In the genomic region with DNA sequence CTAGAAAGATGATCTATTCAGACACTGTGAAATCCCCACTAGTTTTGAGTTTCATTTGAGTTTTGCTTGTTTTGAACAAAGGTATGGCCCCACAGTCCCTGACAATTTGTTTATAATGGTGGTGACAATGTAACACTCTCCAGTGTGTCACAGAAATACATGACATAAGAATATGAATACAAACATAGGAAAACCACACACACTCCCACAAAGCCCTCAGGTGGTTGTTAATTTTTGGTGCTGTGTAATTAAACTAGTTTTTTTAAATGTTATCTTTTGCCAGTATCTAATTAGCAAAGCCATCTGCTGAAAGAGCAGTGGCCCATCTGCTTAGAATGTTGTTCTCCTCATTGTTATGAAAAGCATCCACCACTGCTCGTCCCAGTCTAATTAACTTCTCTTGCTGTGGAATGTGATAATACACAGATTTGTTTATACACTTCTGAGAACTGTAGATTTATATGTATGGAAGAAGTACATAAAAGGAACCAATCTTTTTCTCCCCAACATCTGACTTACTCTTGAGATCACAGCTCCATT, we compare ENCODE assay signal across 16 mouse cellular contexts.
A peak's percentile ranks its signal among the peaks of the same experiment; 100 is the strongest.
DNase-seq lines count a peak whose midpoint lies in the region; ATAC-seq and TF ChIP-seq lines count a peak whose summit lies in the region.
"Had no signal": no experiment of that assay in that cellular context is flagged by ENCODE, and none has a peak within 500 bp of the region (broad histone marks: within the 10 kb centered on the region; RNA-seq: fewer than 3 reads in every experiment).

No protein-coding gene starts in this region.

- 37% methylated on average over 1 of the region's 1 CpGs for WGBS in hindbrain, postnatal 0 days
- 70% methylated on average over 1 of the region's 1 CpGs for WGBS in hindbrain, embryonic 10.5 days
- 63% methylated on average over 1 of the region's 1 CpGs for WGBS in kidney, embryonic 14.5 days
- 56% methylated on average over 1 of the region's 1 CpGs for whole genome bisulfite sequencing in limb, embryonic 10.5 days

- peak; percentile 35; the same call in 1 of the 2 replicates for ATAC-seq in hindbrain, postnatal 0 days
- no peak for ATAC-seq in kidney, embryonic 14.5 days (ENCODE audit: low FRiP score, low TSS enrichment)

- H3K4me3 ChIP-seq in hindbrain, postnatal 0 days (ENCODE audit: low read length), result no peak overlapping the region
- no peak overlapping the region for H3K4me3 ChIP-seq in hindbrain, embryonic 10.5 days
- H3K4me3 ChIP-seq in kidney, embryonic 14.5 days (ENCODE audit: low read length), result no peak overlapping the region
- H3K4me3 ChIP-seq in limb, embryonic 10.5 days, result no peak overlapping the region
- H3K4me3 ChIP-seq: gastrocnemius, adult 2 months; liver, embryonic 15.5 days had no signal

- no peaks in the 10 kb centered on the region for H3K9me3 ChIP-seq in hindbrain, postnatal 0 days (ENCODE audit: low read length)
- H3K9me3 ChIP-seq in hindbrain, embryonic 10.5 days, result no peaks in the 10 kb centered on the region
- H3K9me3 ChIP-seq in kidney, embryonic 14.5 days (ENCODE audit: control insufficient read depth, low read length), result no peaks in the 10 kb centered on the region
- H3K9me3 ChIP-seq in limb, embryonic 10.5 days (replicated peaks), result no peaks in the 10 kb centered on the region
- H3K9me3 ChIP-seq: G1E; liver, embryonic 15.5 days had no signal

- H3K27me3 ChIP-seq in hindbrain, postnatal 0 days (ENCODE audit: insufficient read depth, low read length), result no peaks in the 10 kb centered on the region
- no peaks in the 10 kb centered on the region for H3K27me3 ChIP-seq in hindbrain, embryonic 10.5 days (ENCODE audit: insufficient read depth, poor library complexity, severe bottlenecking)
- H3K27me3 ChIP-seq in kidney, embryonic 14.5 days (ENCODE audit: control insufficient read depth, insufficient read depth, low read length), result no peaks in the 10 kb centered on the region
- H3K27me3 ChIP-seq in limb, embryonic 10.5 days (ENCODE audit: low read depth, poor library complexity, severe bottlenecking), result no peaks in the 10 kb centered on the region
- H3K27me3 ChIP-seq: liver, embryonic 15.5 days had no signal

- H3K4me2 ChIP-seq in hindbrain, postnatal 0 days (ENCODE audit: low read depth, low read length), result no peak overlapping the region
- H3K4me2 ChIP-seq in kidney, embryonic 14.5 days (replicated peaks; ENCODE audit: low read depth, low read length), result no peak overlapping the region
- H3K4me2 ChIP-seq: liver, embryonic 15.5 days had no signal

- H3K4me1 ChIP-seq in hindbrain, postnatal 0 days (ENCODE audit: insufficient read depth, low read length), result no peaks in the 10 kb centered on the region
- H3K4me1 ChIP-seq in hindbrain, embryonic 10.5 days (replicated peaks), result no peaks in the 10 kb centered on the region
- H3K4me1 ChIP-seq in kidney, embryonic 14.5 days (ENCODE audit: control insufficient read depth, insufficient read depth, low read length), result no peaks in the 10 kb centered on the region
- H3K4me1 ChIP-seq in limb, embryonic 10.5 days, result peaks cover 10% of the 10 kb centered on the region; the same call in 1 of the 2 replicates
- H3K4me1 ChIP-seq: liver, embryonic 15.5 days had no signal

- no peaks in the 10 kb centered on the region for H3K36me3 ChIP-seq in hindbrain, postnatal 0 days (ENCODE audit: insufficient read depth, low read length)
- H3K36me3 ChIP-seq in hindbrain, embryonic 10.5 days, result no peaks in the 10 kb centered on the region
- no peaks in the 10 kb centered on the region for H3K36me3 ChIP-seq in kidney, embryonic 14.5 days (ENCODE audit: control insufficient read depth, insufficient read depth, low read length)
- H3K36me3 ChIP-seq in limb, embryonic 10.5 days, result no peaks in the 10 kb centered on the region
- H3K36me3 ChIP-seq: G1E; liver, embryonic 15.5 days had no signal

- no peak overlapping the region for H3K27ac ChIP-seq in hindbrain, postnatal 0 days
- H3K27ac ChIP-seq in hindbrain, embryonic 10.5 days, result no peak overlapping the region
- H3K27ac ChIP-seq in kidney, embryonic 14.5 days (ENCODE audit: low read depth, low read length), result no peak overlapping the region
- no peak overlapping the region for H3K27ac ChIP-seq in limb, embryonic 10.5 days
- H3K27ac ChIP-seq: liver, embryonic 15.5 days had no signal

- H3K9ac ChIP-seq in hindbrain, postnatal 0 days (replicated peaks; ENCODE audit: low read length), result no peak overlapping the region
- no peak overlapping the region for H3K9ac ChIP-seq in kidney, embryonic 14.5 days (ENCODE audit: low read depth, low read length)
- H3K9ac ChIP-seq: liver, embryonic 15.5 days had no signal

- DNase-seq in hindbrain, postnatal 0 days (ENCODE audit: low spot score), result peak; percentile 24
- no peak for DNase-seq in hindbrain, embryonic 10.5 days (ENCODE audit: low spot score)
- DNase-seq in Muller cell, postnatal 12 days (ENCODE audit: inconsistent ontology term), result peak; percentile 71
- DNase-seq in cerebellum, adult 18-20 months, result peak; percentile 54 to 60
- DNase-seq in layer of hippocampus, adult 18-20 months (ENCODE audit: low spot score in 2 of 2), result peak; percentile 58 to 88
- no peak for DNase-seq in urinary bladder, postnatal 36 days (ENCODE audit: low spot score in 2 of 2)
- no peak for DNase-seq in limb, embryonic 10.5 days (ENCODE audit: low spot score)
- DNase-seq: adrenal gland, postnatal 25 days; gastrocnemius, adult 2 months; heart, postnatal 14 days; kidney, postnatal 36 days; left cerebral cortex, postnatal 4 days; lung, postnatal 4 days had no signal

- TF ChIP-seq CTCF in hindbrain, postnatal 0 days (IDR thresholded peaks at IDR 0.05; ENCODE audit: low read depth), result no peak

Comparison
In these comparisons a context has a peak if more than half of its experiments do, and no peak if none do; other contexts are left out.
1. DNase-seq: peak in hindbrain, postnatal 0 days (single experiment), Muller cell, postnatal 12 days (single experiment), cerebellum, adult 18-20 months (2 of 2) and layer of hippocampus, adult 18-20 months (2 of 2); none in hindbrain, embryonic 10.5 days (single experiment), urinary bladder, postnatal 36 days (0 of 2) and limb, embryonic 10.5 days (single experiment).